Mouse (Mus musculus) MEL (cell line): Measurements from ENCODE around the gene Itk. TPM values are rescaled to one million over a fixed set of nuclear protein-coding genes. Genes with fewer than 3 reads are reported as not detected.

Experiments
- DNase-seq: peaks from one replicate; pipeline ENCODE4 v3.0.0; 2011; ENCODE audit warnings: low read depth, low spot score
- H3K27ac ChIP-seq: 2 replicates; pipeline ENCODE4 v1.5.1; 2012; ENCODE audit warnings: low read depth, mild to moderate bottlenecking, control low read depth, low read length, moderate library complexity; ENCODE audit not compliant: control insufficient read depth
- H3K27me3 ChIP-seq, 2 experiments: fragments of 150-350 bp in 1 of 2; sonication (generic) in 1 of 2; 2 replicates each; pipeline ENCODE4 v1.6.1; 2012; ENCODE audit warnings: low read length in 2 of 2, mild to moderate bottlenecking in 2 of 2, improper control_type of control experiment in 1 of 2, moderate library complexity in 1 of 2; ENCODE audit not compliant: insufficient read depth in 2 of 2, control insufficient read depth in 1 of 2
- H3K36me3 ChIP-seq, 2 experiments: 2 replicates each; pipeline ENCODE4 v1.6.1; 2012 to 2014; ENCODE audit warnings: low read length in 2 of 2, improper control_type of control experiment in 1 of 2, inconsistent platforms in 1 of 2, mild to moderate bottlenecking in 1 of 2; ENCODE audit not compliant: insufficient read depth in 2 of 2, control insufficient read depth in 1 of 2
- H3K4me1 ChIP-seq, 2 experiments: fragments of 150-350 bp in 1 of 2; sonication (generic) in 1 of 2; 2 replicates each; pipeline ENCODE4 v1.6.1; 2012; ENCODE audit warnings: low read length in 2 of 2, improper control_type of control experiment in 1 of 2, mild to moderate bottlenecking in 1 of 2; ENCODE audit not compliant: insufficient read depth in 2 of 2, control insufficient read depth in 1 of 2
- H3K4me3 ChIP-seq, 2 experiments: fragments of 150-350 bp in 1 of 2; sonication (generic) in 1 of 2; 2 replicates each; pipeline ENCODE4 v1.5.1; 2012; ENCODE audit warnings: low read depth in 2 of 2, low read length in 2 of 2, mild to moderate bottlenecking in 2 of 2, moderate library complexity in 2 of 2, control low read depth in 1 of 2, improper control_type of control experiment in 1 of 2; ENCODE audit not compliant: control insufficient read depth in 1 of 2, insufficient read depth in 1 of 2
- H3K79me2 ChIP-seq: 2 replicates; pipeline ENCODE4 v1.6.1; 2012; ENCODE audit warnings: mild to moderate bottlenecking, low read length, moderate library complexity; ENCODE audit not compliant: control insufficient read depth, poor library complexity, insufficient read depth
- H3K9ac ChIP-seq: 2 replicates; pipeline ENCODE4 v1.6.1; 2012; ENCODE audit warnings: low read depth, mild to moderate bottlenecking, control low read depth, low read length, moderate library complexity; ENCODE audit not compliant: control insufficient read depth, poor library complexity, severe bottlenecking
- H3K9me3 ChIP-seq: fragments of 150-350 bp; sonication (generic); replicated peaks from 2 replicates; pipeline ENCODE4 v1.6.1; 2012; ENCODE audit warnings: mild to moderate bottlenecking, low read length, improper control_type of control experiment, moderate library complexity; ENCODE audit not compliant: insufficient read depth
- BHLHE40 ChIP-seq: IDR thresholded peaks from 2 replicates; pipeline ENCODE4 v1.6.1; 2012; ENCODE audit warnings: low read depth, mild to moderate bottlenecking, inconsistent platforms, low read length, improper control_type of control experiment, borderline replicate concordance
- CHD1 ChIP-seq: IDR thresholded peaks from 2 replicates; pipeline ENCODE4 v1.6.1; 2012; ENCODE audit warnings: low read depth, mild to moderate bottlenecking, inconsistent platforms, low read length, improper control_type of control experiment
- CHD2 ChIP-seq: IDR thresholded peaks from 2 replicates; pipeline ENCODE4 v1.6.1; 2011; ENCODE audit warnings: low read length, improper control_type of control experiment
- ETS1 ChIP-seq: IDR thresholded peaks from 2 replicates; pipeline ENCODE4 v1.6.1; 2012; ENCODE audit warnings: low read depth, mild to moderate bottlenecking, inconsistent platforms, low read length, improper control_type of control experiment, moderate library complexity
- GABPA ChIP-seq: IDR thresholded peaks from 2 replicates; pipeline ENCODE4 v1.6.1; 2012; ENCODE audit warnings: low read depth, mild to moderate bottlenecking, inconsistent platforms, low read length, improper control_type of control experiment, moderate library complexity
- GATA1 ChIP-seq: IDR thresholded peaks from 2 replicates; pipeline ENCODE4 v1.6.1; 2011; ENCODE audit warnings: low read depth, low read length, improper control_type of control experiment
- HCFC1 ChIP-seq: IDR thresholded peaks from 2 replicates; pipeline ENCODE4 v1.6.1; 2012; ENCODE audit warnings: low read depth, mild to moderate bottlenecking, inconsistent platforms, low read length, improper control_type of control experiment, moderate library complexity
- JUND ChIP-seq: IDR thresholded peaks from 2 replicates; pipeline ENCODE4 v1.6.1; 2011; ENCODE audit warnings: low read depth, mild to moderate bottlenecking, improper control_type of control experiment, low read length
- KAT2A ChIP-seq: conservative IDR thresholded peaks from 2 replicates; pipeline ENCODE4 v1.6.1; 2012; ENCODE audit warnings: low read depth, low read length, improper control_type of control experiment, inconsistent platforms
- MAZ ChIP-seq: IDR thresholded peaks from 2 replicates; pipeline ENCODE4 v1.6.1; 2012; ENCODE audit warnings: low read depth, mild to moderate bottlenecking, inconsistent platforms, low read length, improper control_type of control experiment
- MXI1 ChIP-seq: IDR thresholded peaks from 2 replicates; pipeline ENCODE4 v1.6.1; 2011; ENCODE audit warnings: mild to moderate bottlenecking, low read depth, low read length, improper control_type of control experiment
- NELFE ChIP-seq: IDR thresholded peaks from 2 replicates; pipeline ENCODE4 v1.6.1; 2011; ENCODE audit warnings: low read depth, low read length, improper control_type of control experiment
- POLR2A ChIP-seq, 2 experiments: IDR thresholded peaks; 2 replicates each; pipeline ENCODE4 v1.6.1; 2011 to 2012; ENCODE audit warnings: low read length in 2 of 2, mild to moderate bottlenecking in 2 of 2, control low read depth in 1 of 2, improper control_type of control experiment in 1 of 2, low read depth in 1 of 2, moderate library complexity in 1 of 2; ENCODE audit not compliant: control insufficient read depth in 1 of 2, insufficient read depth in 1 of 2, poor library complexity in 1 of 2
- POLR2AphosphoS5 ChIP-seq: IDR thresholded peaks from 2 replicates; pipeline ENCODE4 v1.6.1; 2012; ENCODE audit warnings: low read depth, borderline replicate concordance, mild to moderate bottlenecking, inconsistent platforms, low read length, moderate library complexity, mixed read lengths
- RAD21 ChIP-seq: IDR thresholded peaks from 2 replicates; pipeline ENCODE4 v1.6.1; 2011; ENCODE audit warnings: mild to moderate bottlenecking, low read depth, low read length, improper control_type of control experiment
- SIN3A ChIP-seq: IDR thresholded peaks from 2 replicates; pipeline ENCODE4 v1.6.1; 2012; ENCODE audit warnings: low read length, improper control_type of control experiment, inconsistent platforms
- SMC3 ChIP-seq: IDR thresholded peaks from 2 replicates; pipeline ENCODE4 v1.6.1; 2011; ENCODE audit warnings: low read depth, low read length, improper control_type of control experiment
- TAL1 ChIP-seq: IDR thresholded peaks from 2 replicates; pipeline ENCODE4 v1.6.1; 2012; ENCODE audit warnings: mild to moderate bottlenecking, inconsistent platforms, low read length, moderate library complexity, mixed read lengths
- TBP ChIP-seq: IDR thresholded peaks from 2 replicates; pipeline ENCODE4 v1.8.0; 2011; ENCODE audit warnings: low read depth, low read length, improper control_type of control experiment
- TCF12 ChIP-seq: IDR thresholded peaks from 2 replicates; pipeline ENCODE4 v1.6.1; 2014; ENCODE audit warnings: low read depth, mild to moderate bottlenecking, inconsistent platforms, low read length, improper control_type of control experiment, moderate library complexity
- UBTF ChIP-seq: IDR thresholded peaks from 2 replicates; pipeline ENCODE4 v1.6.1; 2012; ENCODE audit warnings: low read depth, mild to moderate bottlenecking, inconsistent platforms, low read length, improper control_type of control experiment, moderate library complexity, borderline replicate concordance; ENCODE audit not compliant: insufficient read depth
- ZC3H11A ChIP-seq: IDR thresholded peaks from 2 replicates; pipeline ENCODE4 v1.6.1; 2012; ENCODE audit warnings: low read depth, mild to moderate bottlenecking, inconsistent platforms, low read length, improper control_type of control experiment
- ZNF384 ChIP-seq: IDR thresholded peaks from 2 replicates; pipeline ENCODE4 v1.6.1; 2012; ENCODE audit warnings: low read depth, mild to moderate bottlenecking, inconsistent platforms, low read length, improper control_type of control experiment
- polyA plus RNA-seq, 2 experiments: library from polyadenylated mRNA; stranded (reverse) in 1 of 2; unstranded in 1 of 2; fragments of >175 nt in 1 of 2; fragments of >200 nt in 1 of 2; gene quantifications; 2 replicates each; pipeline versions ENCODE4 v1.2.1 to v1.2.4; 2012; ENCODE audit warnings: low replicate concordance in 2 of 2, low read depth in 1 of 2; ENCODE audit not compliant: insufficient read length in 2 of 2, insufficient read depth in 1 of 2, missing spikeins in 1 of 2
- total RNA-seq: library from RNA; depleted of rRNA; stranded (reverse); fragments of 300-350 nt; gene quantifications from 2 replicates; pipeline ENCODE4 v1.2.3, GENCODE M21; 2012

Itk gene
- total and polyA plus RNA-seq, 3 experiments: not detected

GRCm38 (mm10) chr11:46313851-46314250 is 75.5 kb downstream of the Itk start:
- H3K9ac ChIP-seq: no peak overlapping the region
- no peak overlapping the region for H3K4me3 ChIP-seq
- no peak for TF ChIP-seq MAZ
- no peak for TF ChIP-seq KAT2A
- TF ChIP-seq GATA1: no peak
- TF ChIP-seq TCF12: no peak
- no peak for TF ChIP-seq HCFC1
- no peak for TF ChIP-seq ZC3H11A
- no peak for TF ChIP-seq POLR2A (IDR thresholded peaks at IDR 0.05; ENCODE audit: control insufficient read depth in 1 of 2, insufficient read depth in 1 of 2, low read depth in 1 of 2, low read length in 2 of 2, poor library complexity in 1 of 2)
- no peak for TF ChIP-seq TAL1
- no peak for TF ChIP-seq SIN3A
- peaks cover 0 to 10% of the 10 kb centered on the region in 2 experiments; a peak in 2 of 4 replicates for H3K36me3 ChIP-seq
- peaks cover 2% of the 10 kb centered on the region; the same call in 1 of the 2 replicates for H3K79me2 ChIP-seq
- no peak overlapping the region for H3K27ac ChIP-seq
- peaks cover 0 to 22% of the 10 kb centered on the region in 2 experiments; a peak in 3 of 4 replicates for H3K4me1 ChIP-seq
- H3K9me3 ChIP-seq: no peaks in the 10 kb centered on the region
- peak; percentile 29 for DNase-seq
- H3K27me3 ChIP-seq: peaks cover 0 to 2% of the 10 kb centered on the region in 2 experiments; a peak in 2 of 4 replicates

GRCm38 (mm10) chr11:46312523-46313035 is 76.7 kb downstream of the Itk start, which contains the start of gene Cyfip2:
Gene Cyfip2 (minus strand): TSS chr11:46312859.
- no peak for DNase-seq
- Histone ChIP-seq H3K4me1 (peaks cover 0 to 22% of the 10 kb centered on the region in 2 experiments; a peak in 3 of 4 replicates), H3K79me2 (peaks cover 2% of the 10 kb centered on the region; the same call in 1 of the 2 replicates), H3K4me3 (peak within 1 kb of the TSS; percentile 80 to 95), H3K9ac (peak within 1 kb of the TSS; percentile 74), H3K27ac (no peak within 1 kb of the TSS)
- TF ChIP-seq JUND: no peak
- 0 out of 2 replicates have a peak, but pooled peaks have one; percentile 10 for TF ChIP-seq ETS1
- TF ChIP-seq, all 39 proteins: peak for 1
- peaks cover 0 to 10% of the 10 kb centered on the region in 2 experiments; a peak in 2 of 4 replicates for H3K36me3 ChIP-seq
- no peaks in the 10 kb centered on the region for H3K9me3 ChIP-seq
- peaks cover 0 to 2% of the 10 kb centered on the region in 2 experiments; a peak in 1 of 4 replicates for H3K27me3 ChIP-seq

GRCm38 (mm10) chr11:46311703-46312522 is 77.4 kb downstream of the Itk start:
- Histone ChIP-seq H3K4me1 (peaks cover 0 to 22% of the 10 kb centered on the region in 2 experiments; a peak in 3 of 4 replicates), H3K27ac (no peak overlapping the region), H3K9me3 (no peaks in the 10 kb centered on the region), H3K36me3 (peaks cover 0 to 10% of the 10 kb centered on the region in 2 experiments; a peak in 2 of 4 replicates), H3K4me3 (peak overlapping the region; percentile 80 to 95), H3K79me2 (peaks cover 2% of the 10 kb centered on the region; the same call in 1 of the 2 replicates), H3K27me3 (peaks cover 0 to 2% of the 10 kb centered on the region in 2 experiments; a peak in 1 of 4 replicates), H3K9ac (peak overlapping the region; percentile 74)
- DNase-seq: peak; percentile 75
- TF ChIP-seq ZC3H11A: no peak
- no peak for TF ChIP-seq KAT2A
- no peak for TF ChIP-seq ZNF384
- TF ChIP-seq POLR2AphosphoS5: no peak
- TF ChIP-seq NELFE: peak; percentile 40
- no peak for TF ChIP-seq SMC3
- TF ChIP-seq MXI1: peak; percentile 18; the same call in 1 of the 2 replicates
- no peak for TF ChIP-seq UBTF
- no peak for TF ChIP-seq TAL1
- TF ChIP-seq TBP: no peak
- peak; percentile 54; the same call in 1 of the 2 replicates for TF ChIP-seq CHD1
- no peak for TF ChIP-seq BHLHE40
- TF ChIP-seq RAD21: no peak
- no peak for TF ChIP-seq MAZ
- no peak for TF ChIP-seq GABPA
- no peak for TF ChIP-seq CHD2
